Mouse (Mus musculus) hindbrain, embryonic 16.5 days (tissue): ENCODE measurements around the gene Gria1. TPM values are rescaled to one million over a fixed set of nuclear protein-coding genes. Genes with fewer than 3 reads are reported as not detected.

Experiments
- ATAC-seq: fragments of 200-750 bp; cut with Nextera tagmentation; 2 replicates; pipeline ENCODE4 v1.8.0; 2017; ENCODE audit warnings: moderate TSS enrichment, moderate library complexity
- H3K27ac ChIP-seq: fragments of 300-500 bp; sonication (generic); 2 replicates; pipeline ENCODE4 v1.5.1; 2014; ENCODE audit warnings: low read depth, mild to moderate bottlenecking, control low read depth, low read length, moderate library complexity
- H3K27me3 ChIP-seq: fragments of 300-500 bp; sonication (generic); replicated peaks from 2 replicates; pipeline ENCODE4 v1.6.1; 2014; ENCODE audit warnings: low read length; ENCODE audit not compliant: control insufficient read depth, insufficient read depth
- H3K36me3 ChIP-seq: fragments of 300-500 bp; sonication (generic); 2 replicates; pipeline ENCODE4 v1.6.1; 2014; ENCODE audit warnings: mild to moderate bottlenecking, low read length, moderate library complexity, mixed read lengths; ENCODE audit not compliant: control insufficient read depth, insufficient read depth
- H3K4me1 ChIP-seq: fragments of 300-500 bp; sonication (generic); 2 replicates; pipeline ENCODE4 v1.6.1; 2014; ENCODE audit warnings: low read depth, low read length; ENCODE audit not compliant: control insufficient read depth, insufficient read depth
- H3K4me2 ChIP-seq: fragments of 300-500 bp; sonication (generic); 2 replicates; pipeline ENCODE4 v1.6.1; 2014; ENCODE audit warnings: mild to moderate bottlenecking, low read length, control low read depth, moderate library complexity
- H3K4me3 ChIP-seq: fragments of 300-500 bp; sonication (generic); 2 replicates; pipeline ENCODE4 v1.5.1; 2014; ENCODE audit warnings: mild to moderate bottlenecking, low read length, control low read depth, moderate library complexity
- H3K9ac ChIP-seq: fragments of 300-500 bp; sonication (generic); 2 replicates; pipeline ENCODE4 v1.6.1; 2014; ENCODE audit warnings: low read depth, mild to moderate bottlenecking, control low read depth, low read length, moderate library complexity
- H3K9me3 ChIP-seq: fragments of 300-500 bp; sonication (generic); 2 replicates; pipeline ENCODE4 v1.6.1; 2014; ENCODE audit warnings: mild to moderate bottlenecking, low read length, moderate library complexity; ENCODE audit not compliant: control insufficient read depth
- WGBS: fragments of 180-500 bp; shearing (Covaris S2); extraction: QIAGEN DNeasy Blood & Tissue Kit; methylation state at CpG from one replicate; pipeline ENCODE4 v1.1.7; 2014; 5-methylcytosine and 5-hydroxymethylcytosine counted together
- polyA plus RNA-seq: library from polyadenylated mRNA; unstranded; fragments of >200 nt; fragmentation: Nextera tagmentation; extraction: Ambion mirVana; gene quantifications from 2 replicates; pipeline ENCODE4 v1.2.1, GENCODE M21; 2015

Gene Gria1
- polyA plus RNA-seq, 1 experiment from 2014 or later: 47.7 TPM

- H3K27me3 ChIP-seq: no peaks in the 10 kb centered on the region
- H3K36me3 ChIP-seq: no peaks in the 10 kb centered on the region
- no peak overlapping the region for H3K4me3 ChIP-seq
- H3K27ac ChIP-seq: no peak overlapping the region
- H3K4me2 ChIP-seq: no peak overlapping the region
- no peaks in the 10 kb centered on the region; the same call in 1 of the 2 replicates for H3K4me1 ChIP-seq
- H3K9me3 ChIP-seq: no peaks in the 10 kb centered on the region
- ATAC-seq: no peak
- 62% methylated on average over 5 of the region's 5 CpGs for WGBS
- no peak overlapping the region for H3K9ac ChIP-seq
Measured at GRCm38 (mm10) chr11:57143681-57144080, 132.5 kb downstream of the Gria1 start.

- peak; percentile 55; the same call in 1 of the 2 replicates for ATAC-seq
- Histone ChIP-seq H3K4me1 (no peaks in the 10 kb centered on the region; the same call in 1 of the 2 replicates), H3K9me3 (no peaks in the 10 kb centered on the region), H3K27ac (no peak overlapping the region), H3K4me2 (no peak overlapping the region), H3K27me3 (no peaks in the 10 kb centered on the region), H3K36me3 (no peaks in the 10 kb centered on the region), H3K4me3 (no peak overlapping the region), H3K9ac (no peak overlapping the region)
- 63% methylated on average over 7 of the region's 7 CpGs for WGBS
Measured at GRCm38 (mm10) chr11:57145192-57145591, 134.0 kb downstream of the Gria1 start.

GRCm38 (mm10) chr11:57145704-57146103, 134.5 kb downstream of the Gria1 start:
- H3K4me3 ChIP-seq: no peak overlapping the region
- H3K36me3 ChIP-seq: no peaks in the 10 kb centered on the region
- no peaks in the 10 kb centered on the region for H3K27me3 ChIP-seq
- H3K4me2 ChIP-seq: no peak overlapping the region
- no peaks in the 10 kb centered on the region; the same call in 1 of the 2 replicates for H3K4me1 ChIP-seq
- H3K27ac ChIP-seq: no peak overlapping the region
- ATAC-seq: peak; percentile 77
- H3K9ac ChIP-seq: no peak overlapping the region
- WGBS: 44% methylated on average over 7 of the region's 7 CpGs
- H3K9me3 ChIP-seq: no peaks in the 10 kb centered on the region

- H3K9ac ChIP-seq: no peak overlapping the region
- no peak overlapping the region for H3K27ac ChIP-seq
- H3K36me3 ChIP-seq: no peaks in the 10 kb centered on the region
- no peaks in the 10 kb centered on the region for H3K9me3 ChIP-seq
- no peaks in the 10 kb centered on the region for H3K27me3 ChIP-seq
- WGBS: 87% methylated on average over 4 of the region's 4 CpGs
- no peak for ATAC-seq
- H3K4me1 ChIP-seq: no peaks in the 10 kb centered on the region
- H3K4me3 ChIP-seq: no peak overlapping the region
- no peak overlapping the region for H3K4me2 ChIP-seq
Measured at GRCm38 (mm10) chr11:57151674-57152073, 140.5 kb downstream of the Gria1 start.

- Histone ChIP-seq H3K27me3 (no peaks in the 10 kb centered on the region), H3K4me1 (no peaks in the 10 kb centered on the region; the same call in 1 of the 2 replicates), H3K36me3 (no peaks in the 10 kb centered on the region), H3K4me2 (no peak overlapping the region), H3K9ac (no peak overlapping the region), H3K9me3 (no peaks in the 10 kb centered on the region), H3K27ac (no peak overlapping the region), H3K4me3 (no peak overlapping the region)
- 38% methylated on average over 8 of the region's 8 CpGs for WGBS
- no peak for ATAC-seq
Measured at GRCm38 (mm10) chr11:57154998-57155397, 143.8 kb downstream of the Gria1 start.

- no peak for ATAC-seq
- H3K9me3 ChIP-seq: no peaks in the 10 kb centered on the region
- H3K36me3 ChIP-seq: no peaks in the 10 kb centered on the region
- no peak overlapping the region for H3K4me2 ChIP-seq
- no peaks in the 10 kb centered on the region; the same call in 1 of the 2 replicates for H3K4me1 ChIP-seq
- H3K27me3 ChIP-seq: no peaks in the 10 kb centered on the region
- 67% methylated on average over 3 of the region's 3 CpGs for WGBS
- no peak overlapping the region for H3K9ac ChIP-seq
- no peak overlapping the region for H3K4me3 ChIP-seq
- no peak overlapping the region for H3K27ac ChIP-seq
Measured at GRCm38 (mm10) chr11:57159412-57159811, 148.2 kb downstream of the Gria1 start.

- H3K9me3 ChIP-seq: no peaks in the 10 kb centered on the region
- ATAC-seq: no peak
- no peak overlapping the region for H3K27ac ChIP-seq
- H3K4me1 ChIP-seq: no peaks in the 10 kb centered on the region; the same call in 1 of the 2 replicates
- no peaks in the 10 kb centered on the region for H3K36me3 ChIP-seq
- no peak overlapping the region for H3K9ac ChIP-seq
- no peak overlapping the region for H3K4me3 ChIP-seq
- H3K4me2 ChIP-seq: no peak overlapping the region
- 89% methylated on average over 8 of the region's 8 CpGs for WGBS
- no peaks in the 10 kb centered on the region for H3K27me3 ChIP-seq
Measured at GRCm38 (mm10) chr11:57160076-57160475, 148.9 kb downstream of the Gria1 start.

GRCm38 (mm10) chr11:57162931-57163330, 151.7 kb downstream of the Gria1 start:
- Histone ChIP-seq H3K4me3 (no peak overlapping the region), H3K9me3 (no peaks in the 10 kb centered on the region), H3K9ac (no peak overlapping the region), H3K27ac (no peak overlapping the region), H3K36me3 (no peaks in the 10 kb centered on the region), H3K27me3 (no peaks in the 10 kb centered on the region), H3K4me2 (no peak overlapping the region), H3K4me1 (no peaks in the 10 kb centered on the region)
- WGBS: 90% methylated on average over 6 of the region's 6 CpGs
- no peak for ATAC-seq

GRCm38 (mm10) chr11:57170058-57170457, 158.9 kb downstream of the Gria1 start:
- WGBS: 80% methylated on average over 6 of the region's 6 CpGs
- Histone ChIP-seq H3K4me2 (no peak overlapping the region), H3K9me3 (no peaks in the 10 kb centered on the region), H3K4me3 (no peak overlapping the region), H3K27me3 (no peaks in the 10 kb centered on the region), H3K9ac (no peak overlapping the region), H3K27ac (no peak overlapping the region), H3K4me1 (no peaks in the 10 kb centered on the region; the same call in 1 of the 2 replicates), H3K36me3 (no peaks in the 10 kb centered on the region)
- no peak for ATAC-seq

- Histone ChIP-seq H3K9ac (no peak overlapping the region), H3K27me3 (no peaks in the 10 kb centered on the region), H3K27ac (no peak overlapping the region), H3K9me3 (no peaks in the 10 kb centered on the region), H3K36me3 (no peaks in the 10 kb centered on the region), H3K4me1 (no peaks in the 10 kb centered on the region; the same call in 1 of the 2 replicates), H3K4me2 (no peak overlapping the region), H3K4me3 (no peak overlapping the region)
- 51% methylated on average over 5 of the region's 5 CpGs for WGBS
- ATAC-seq: 0 out of 2 replicates have a peak, but pooled peaks have one; percentile 42
Measured at GRCm38 (mm10) chr11:57174165-57174564, 163.0 kb downstream of the Gria1 start.
